Mouse (Mus musculus): ENCODE measurements around the gene Spn.

DNA sequence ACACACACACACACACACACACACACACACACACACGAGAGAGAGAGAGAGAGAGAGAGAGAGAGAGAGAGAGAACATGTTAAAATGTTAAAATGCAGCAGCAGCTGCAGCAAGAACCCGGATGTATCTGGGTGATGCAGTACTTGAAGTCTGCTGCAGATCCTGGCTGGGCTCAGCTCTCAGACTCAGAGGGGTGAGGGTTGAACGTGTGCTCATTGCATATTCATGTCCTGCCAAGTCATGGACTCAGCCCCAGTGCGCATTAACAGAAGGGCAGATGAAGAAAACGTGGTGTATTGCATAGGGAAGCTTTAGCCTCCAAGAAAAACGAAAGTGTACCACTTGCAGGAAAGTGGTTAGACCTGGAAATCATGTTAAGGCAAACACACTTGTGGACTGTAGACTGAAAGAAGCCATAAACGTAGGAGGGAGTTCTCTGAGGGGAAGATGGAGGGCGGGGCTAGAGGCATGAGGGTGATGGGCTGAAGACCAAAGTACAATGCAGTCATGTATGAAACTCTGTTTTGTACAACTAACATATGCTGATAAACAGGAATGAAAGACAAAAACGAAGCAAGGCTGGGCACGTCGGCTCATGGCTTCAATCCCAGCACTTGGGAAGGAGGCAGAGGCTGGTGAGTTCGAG, 23.9 kb downstream of the Spn start:
- TF ChIP-seq CTCF (IDR thresholded peaks at IDR 0.05; ENCODE audit: low read depth) (no peak), EP300 (IDR thresholded peaks at IDR 0.05; ENCODE audit: low read depth) (no peak)
